Mouse (Mus musculus) cerebellum, adult 8-10 months (tissue): ENCODE measurements around the gene Rnf168.
A peak's percentile ranks its signal among the peaks of the same experiment; 100 is the strongest.

Experiments used
- DNase-seq: peaks from one replicate; pipeline ENCODE4 v3.0.0; 2022

The Rnf168 gene

GRCm38 (mm10) chr16:32316601-32317000 is 39.3 kb downstream of the Rnf168 start:
- no peak for DNase-seq

GRCm38 (mm10) chr16:32323953-32324352 is 46.7 kb downstream of the Rnf168 start:
- DNase-seq: no peak

GRCm38 (mm10) chr16:32330876-32331670 is 53.8 kb downstream of the Rnf168 start:
- DNase-seq: no peak

GRCm38 (mm10) chr16:32332040-32332555 is 54.8 kb downstream of the Rnf168 start, which contains the start of gene Ubxn7:
Gene Ubxn7 (plus strand): TSS chr16:32332257.
- DNase-seq: peak; percentile 98

- DNase-seq: peak; percentile 45
Measured at GRCm38 (mm10) chr16:32332556-32333511, 55.6 kb downstream of the Rnf168 start.

- no peak for DNase-seq
Measured at GRCm38 (mm10) chr16:32335146-32335545, 57.9 kb downstream of the Rnf168 start.

- DNase-seq: no peak
Measured at GRCm38 (mm10) chr16:32336026-32336780, 58.9 kb downstream of the Rnf168 start.

- no peak for DNase-seq
Measured at GRCm38 (mm10) chr16:32337001-32337400, 59.7 kb downstream of the Rnf168 start.

GRCm38 (mm10) chr16:32340451-32340850 is 63.2 kb downstream of the Rnf168 start:
- no peak for DNase-seq

- DNase-seq: no peak
Measured at GRCm38 (mm10) chr16:32345521-32345920, 68.3 kb downstream of the Rnf168 start.

GRCm38 (mm10) chr16:32350776-32351175 is 73.5 kb downstream of the Rnf168 start:
- DNase-seq: peak; percentile 13
